Mouse (Mus musculus): ENCODE results near the gene Cped1.

- no peak for TF ChIP-seq CTCF (IDR thresholded peaks at IDR 0.05 in 2 of 3, conservative IDR thresholded peaks at IDR 0.05 in 1 of 3; ENCODE audit: control insufficient read depth in 1 of 3, insufficient read depth in 1 of 3, low read depth in 2 of 3, low read length in 3 of 3, poor library complexity in 1 of 3, severe bottlenecking in 1 of 3)
- no peak for TF ChIP-seq POLR2A (IDR thresholded peaks at IDR 0.05; ENCODE audit: control insufficient read depth in 1 of 2, insufficient read depth in 1 of 2, low read depth in 1 of 2, low read length in 2 of 2, poor library complexity in 1 of 2)
- no peak for TF ChIP-seq POLR2AphosphoS2 (IDR thresholded peaks at IDR 0.05; ENCODE audit: low read length)
- TF ChIP-seq GABPA (IDR thresholded peaks at IDR 0.05; ENCODE audit: low read depth, low read length), result no peak
- no peak for TF ChIP-seq ZKSCAN1 (IDR thresholded peaks at IDR 0.05; ENCODE audit: low read depth, low read length)
- no peak for TF ChIP-seq POLR2AphosphoS5 (IDR thresholded peaks at IDR 0.05; ENCODE audit: borderline replicate concordance, low read depth, low read length)
- TF ChIP-seq TAL1 (IDR thresholded peaks at IDR 0.05; ENCODE audit: low read length), result no peak
Measured at GRCm38 (mm10) chr6:22010258-22010657, 24.5 kb downstream of the Cped1 start.
